Mouse (Mus musculus) neural tube, embryonic 14.5 days (tissue): ENCODE measurements around the gene Nhlrc4. TPM values are rescaled to one million over a fixed set of nuclear protein-coding genes. Genes with fewer than 3 reads are reported as not detected.
A peak's percentile ranks its signal among the peaks of the same experiment; 100 is the strongest.

ENCODE experiments used
- ATAC-seq: fragments of 200-750 bp; cut with Nextera tagmentation; 2 replicates; pipeline ENCODE4 v1.8.0; 2017; ENCODE audit warnings: low read depth, mild to moderate bottlenecking, moderate TSS enrichment, moderate library complexity
- H3K27ac ChIP-seq: fragments of 300-500 bp; sonication (generic); 2 replicates; pipeline ENCODE4 v1.5.1; 2014; ENCODE audit warnings: low read depth, mild to moderate bottlenecking, control low read depth, low read length, moderate library complexity, mixed read lengths
- H3K27me3 ChIP-seq: fragments of 300-500 bp; sonication (generic); 2 replicates; pipeline ENCODE4 v1.6.1; 2014; ENCODE audit warnings: low read length; ENCODE audit not compliant: control insufficient read depth, insufficient read depth
- H3K36me3 ChIP-seq: fragments of 300-500 bp; sonication (generic); 2 replicates; pipeline ENCODE4 v1.6.1; 2014; ENCODE audit warnings: low read length, mixed read lengths; ENCODE audit not compliant: control insufficient read depth, insufficient read depth
- H3K4me1 ChIP-seq: fragments of 300-500 bp; sonication (generic); 2 replicates; pipeline ENCODE4 v1.6.1; 2014; ENCODE audit warnings: low read length; ENCODE audit not compliant: control insufficient read depth, insufficient read depth
- H3K4me2 ChIP-seq: fragments of 300-500 bp; sonication (generic); 2 replicates; pipeline ENCODE4 v1.6.1; 2014; ENCODE audit warnings: mild to moderate bottlenecking, low read depth, low read length, control low read depth
- H3K4me3 ChIP-seq: fragments of 300-500 bp; sonication (generic); 2 replicates; pipeline ENCODE4 v1.5.1; 2014; ENCODE audit warnings: low read depth, low read length, control low read depth, mixed read lengths
- H3K9ac ChIP-seq: fragments of 300-500 bp; sonication (generic); replicated peaks from 2 replicates; pipeline ENCODE4 v1.6.1; 2014; ENCODE audit warnings: low read depth, mild to moderate bottlenecking, control low read depth, low read length, mixed read lengths
- H3K9me3 ChIP-seq: fragments of 300-500 bp; sonication (generic); 2 replicates; pipeline ENCODE4 v1.6.1; 2016; ENCODE audit warnings: low read length; ENCODE audit not compliant: control insufficient read depth
- WGBS: fragments of 180-500 bp; shearing (Covaris S2); extraction: QIAGEN DNeasy Blood & Tissue Kit; methylation state at CpG from one replicate; pipeline ENCODE4 v1.1.7; 2014; 5-methylcytosine and 5-hydroxymethylcytosine counted together
- polyA plus RNA-seq: library from polyadenylated mRNA; unstranded; fragments of >200 nt; fragmentation: Nextera tagmentation; extraction: Ambion mirVana; gene quantifications from 2 replicates; pipeline ENCODE4 v1.2.1, GENCODE M21; 2014

Gene Nhlrc4
- polyA plus RNA-seq, 1 experiment from 2014 or later: not detected

GRCm38 (mm10) chr17:25907640-25908039 is 37.1 kb downstream of the Nhlrc4 start:
- no peaks in the 10 kb centered on the region for H3K27me3 ChIP-seq
- no peaks in the 10 kb centered on the region for H3K9me3 ChIP-seq
- H3K4me3 ChIP-seq: no peak overlapping the region
- no peaks in the 10 kb centered on the region for H3K4me1 ChIP-seq
- H3K36me3 ChIP-seq: no peaks in the 10 kb centered on the region
- no peak overlapping the region for H3K9ac ChIP-seq
- no peak for ATAC-seq
- no peak overlapping the region for H3K4me2 ChIP-seq
- H3K27ac ChIP-seq: no peak overlapping the region
- 86% methylated on average over 2 of the region's 2 CpGs for WGBS

GRCm38 (mm10) chr17:25903061-25903460 is 41.7 kb downstream of the Nhlrc4 start:
- WGBS: 88% methylated on average over 3 of the region's 3 CpGs

GRCm38 (mm10) chr17:25900193-25900592 is 44.6 kb downstream of the Nhlrc4 start:
- no peak overlapping the region for H3K4me2 ChIP-seq
- H3K36me3 ChIP-seq: no peaks in the 10 kb centered on the region

More at GRCm38 (mm10) chr17:25903061-25903460, 41.7 kb downstream of the Nhlrc4 start:
- ATAC-seq: no peak
- H3K9me3 ChIP-seq: no peaks in the 10 kb centered on the region
- H3K4me2 ChIP-seq: no peak overlapping the region
- no peaks in the 10 kb centered on the region for H3K36me3 ChIP-seq
- H3K4me3 ChIP-seq: no peak overlapping the region
- H3K27ac ChIP-seq: no peak overlapping the region
- H3K9ac ChIP-seq: no peak overlapping the region
- no peaks in the 10 kb centered on the region for H3K4me1 ChIP-seq
- H3K27me3 ChIP-seq: no peaks in the 10 kb centered on the region

GRCm38 (mm10) chr17:25895891-25896290 is 48.9 kb downstream of the Nhlrc4 start:
- Histone ChIP-seq H3K36me3 (no peaks in the 10 kb centered on the region), H3K9me3 (no peaks in the 10 kb centered on the region), H3K4me2 (no peak overlapping the region), H3K4me3 (no peak overlapping the region), H3K4me1 (no peaks in the 10 kb centered on the region), H3K27ac (no peak overlapping the region), H3K27me3 (no peaks in the 10 kb centered on the region), H3K9ac (no peak overlapping the region)
- ATAC-seq: no peak
- WGBS: 70% methylated on average over 12 of the region's 12 CpGs

More at GRCm38 (mm10) chr17:25900193-25900592, 44.6 kb downstream of the Nhlrc4 start:
- Histone ChIP-seq H3K4me1 (no peaks in the 10 kb centered on the region), H3K27ac (no peak overlapping the region), H3K9me3 (no peaks in the 10 kb centered on the region), H3K27me3 (no peaks in the 10 kb centered on the region), H3K9ac (no peak overlapping the region), H3K4me3 (no peak overlapping the region)
- WGBS: 92% methylated on average over 1 of the region's 1 CpGs
- ATAC-seq: no peak

- no peak overlapping the region for H3K4me3 ChIP-seq
- H3K9ac ChIP-seq: no peak overlapping the region
- H3K9me3 ChIP-seq: no peaks in the 10 kb centered on the region
- H3K4me2 ChIP-seq: no peak overlapping the region
- H3K4me1 ChIP-seq: no peaks in the 10 kb centered on the region
- ATAC-seq: no peak
- no peaks in the 10 kb centered on the region for H3K27me3 ChIP-seq
- H3K27ac ChIP-seq: no peak overlapping the region
- 51% methylated on average over 2 of the region's 2 CpGs for WGBS
- H3K36me3 ChIP-seq: no peaks in the 10 kb centered on the region
These were observed 49.3 kb downstream of the Nhlrc4 start for GRCm38 (mm10) chr17:25895415-25895814.

- H3K4me2 ChIP-seq: no peak overlapping the region
- H3K9me3 ChIP-seq: no peaks in the 10 kb centered on the region
- H3K27me3 ChIP-seq: no peaks in the 10 kb centered on the region
- H3K9ac ChIP-seq: no peak overlapping the region
- WGBS: 30% methylated on average over 2 of the region's 2 CpGs
- H3K4me1 ChIP-seq: no peaks in the 10 kb centered on the region
- H3K4me3 ChIP-seq: no peak overlapping the region
- ATAC-seq: peak; percentile 87
- peaks cover 3% of the 10 kb centered on the region; the same call in 1 of the 2 replicates for H3K36me3 ChIP-seq
- H3K27ac ChIP-seq: peak overlapping the region; percentile 30; the same call in 1 of the 2 replicates
These were observed 50.7 kb downstream of the Nhlrc4 start for GRCm38 (mm10) chr17:25893975-25894617.

Other genes with a start within 250 kb of the Nhlrc4 start
- gene Gng13, start 227.8 kb downstream of the Nhlrc4 start, polyA plus RNA-seq: 2.6 and 9.0 TPM in 2 replicates
- gene Chtf18, start 217.5 kb downstream of the Nhlrc4 start, polyA plus RNA-seq: 2.5 and 2.9 TPM in 2 replicates
- 25.4 and 29.9 TPM in 2 replicates for gene Rpusd1, start 217.3 kb downstream of the Nhlrc4 start, polyA plus RNA-seq
- not detected in 2 replicates for gene Mslnl, start 208.9 kb downstream of the Nhlrc4 start, polyA plus RNA-seq
- 1.5 TPM in 1 of 2 replicates, not detected in the other for gene Msln, start 190.6 kb downstream of the Nhlrc4 start, polyA plus RNA-seq
- 25.4 and 25.9 TPM in 2 replicates for gene Narfl, start 171.2 kb downstream of the Nhlrc4 start, polyA plus RNA-seq
- 140 and 181 TPM in 2 replicates for gene Haghl, start 159.3 kb downstream of the Nhlrc4 start, polyA plus RNA-seq
- gene Ccdc78, start 158.4 kb downstream of the Nhlrc4 start, polyA plus RNA-seq: 0.17 and 0.23 TPM in 2 replicates
- 79.9 and 88.4 TPM in 2 replicates for gene Fam173a, start 152.1 kb downstream of the Nhlrc4 start, polyA plus RNA-seq
- gene AC134908.4, start 149.3 kb downstream of the Nhlrc4 start, polyA plus RNA-seq: 0.55 TPM in 1 of 2 replicates, not detected in the other
- gene Metrn, start 147.8 kb downstream of the Nhlrc4 start, polyA plus RNA-seq: 7.3 and 14.3 TPM in 2 replicates
- gene Fbxl16, start 135.9 kb downstream of the Nhlrc4 start, polyA plus RNA-seq: 35.2 and 39.4 TPM in 2 replicates
- gene Wdr24, start 121.3 kb downstream of the Nhlrc4 start, polyA plus RNA-seq: 29.5 and 31.8 TPM in 2 replicates
- gene Jmjd8, start 116.1 kb downstream of the Nhlrc4 start, polyA plus RNA-seq: 36.7 and 46.4 TPM in 2 replicates
- 335 and 351 TPM in 2 replicates for gene Stub1, start 111.6 kb downstream of the Nhlrc4 start, polyA plus RNA-seq
- 42.0 and 67.6 TPM in 2 replicates for gene Rhbdl1, start 107.7 kb downstream of the Nhlrc4 start, polyA plus RNA-seq
- 8.2 and 10.6 TPM in 2 replicates for gene Gm20683, start 103.2 kb downstream of the Nhlrc4 start, polyA plus RNA-seq
- gene Rhot2, start 100.1 kb downstream of the Nhlrc4 start, polyA plus RNA-seq: 6.6 and 10.4 TPM in 2 replicates
- 10.5 and 12.1 TPM in 2 replicates for gene Wdr90, start 83.5 kb downstream of the Nhlrc4 start, polyA plus RNA-seq
- 15.7 and 22.4 TPM in 2 replicates for gene Mcrip2, start 76.2 kb downstream of the Nhlrc4 start, polyA plus RNA-seq
- gene Mettl26, start 69.9 kb downstream of the Nhlrc4 start, polyA plus RNA-seq: 65.3 and 73.9 TPM in 2 replicates
- gene Wfikkn1, start 64.1 kb downstream of the Nhlrc4 start, polyA plus RNA-seq: 0.30 and 0.67 TPM in 2 replicates
- gene Rab40c, start 25.2 kb downstream of the Nhlrc4 start, polyA plus RNA-seq: 25.1 and 29.6 TPM in 2 replicates
- 66.4 and 76.8 TPM in 2 replicates for gene Pigq, start within 50 bp of the Nhlrc4 start, polyA plus RNA-seq
- 0.08 and 0.30 TPM in 2 replicates for gene A930017K11Rik, start 7.6 kb upstream of the Nhlrc4 start, polyA plus RNA-seq
- 21.1 and 24.6 TPM in 2 replicates for gene Capn15, start 40.8 kb upstream of the Nhlrc4 start, polyA plus RNA-seq
- gene Rab11fip3, start 124.6 kb upstream of the Nhlrc4 start, polyA plus RNA-seq: 29.0 and 34.1 TPM in 2 replicates
- 28.4 and 33.4 TPM in 2 replicates for gene Decr2, start 145.4 kb upstream of the Nhlrc4 start, polyA plus RNA-seq
- gene Nme4, start 150.6 kb upstream of the Nhlrc4 start, polyA plus RNA-seq: 10.8 and 16.3 TPM in 2 replicates
- gene Tmem8, start 168.3 kb upstream of the Nhlrc4 start, polyA plus RNA-seq: 2.8 and 3.1 TPM in 2 replicates
- 177 and 192 TPM in 2 replicates for gene Mrpl28, start 178.5 kb upstream of the Nhlrc4 start, polyA plus RNA-seq
- gene Axin1, start 193.7 kb upstream of the Nhlrc4 start, polyA plus RNA-seq: 7.1 and 7.7 TPM in 2 replicates